Mouse (Mus musculus): ENCODE measurements around the gene Etv1.
A peak's percentile ranks its signal among the peaks of the same experiment; 100 is the strongest.
"Not testable (repeated sequence)": the region's sequence is repeated elsewhere in the genome, so short reads cannot be mapped to it uniquely, and the experiment has no call there.

Etv1 gene

DNA sequence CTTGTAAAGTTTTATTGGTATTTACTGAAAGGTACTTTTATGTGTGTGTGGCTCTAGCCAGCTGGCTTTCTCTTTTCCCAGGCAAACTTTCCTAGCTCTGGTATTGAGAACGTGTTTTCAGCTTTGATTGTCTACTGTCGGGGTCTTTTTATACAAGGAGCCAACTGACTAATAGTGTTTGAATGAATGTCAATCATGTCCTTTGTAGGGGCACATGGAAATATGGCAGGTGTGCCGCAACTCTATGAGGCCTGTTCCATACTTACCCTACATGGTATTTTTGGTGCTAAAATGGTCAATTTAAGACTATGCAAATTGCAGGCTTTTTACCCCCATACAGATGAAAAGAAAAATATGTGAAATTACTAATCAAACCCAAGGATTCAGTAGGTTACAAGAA, 37.1 kb downstream of the Etv1 start:
- DNase-seq (ENCODE audit: low read depth, low spot score) = no peak

DNA sequence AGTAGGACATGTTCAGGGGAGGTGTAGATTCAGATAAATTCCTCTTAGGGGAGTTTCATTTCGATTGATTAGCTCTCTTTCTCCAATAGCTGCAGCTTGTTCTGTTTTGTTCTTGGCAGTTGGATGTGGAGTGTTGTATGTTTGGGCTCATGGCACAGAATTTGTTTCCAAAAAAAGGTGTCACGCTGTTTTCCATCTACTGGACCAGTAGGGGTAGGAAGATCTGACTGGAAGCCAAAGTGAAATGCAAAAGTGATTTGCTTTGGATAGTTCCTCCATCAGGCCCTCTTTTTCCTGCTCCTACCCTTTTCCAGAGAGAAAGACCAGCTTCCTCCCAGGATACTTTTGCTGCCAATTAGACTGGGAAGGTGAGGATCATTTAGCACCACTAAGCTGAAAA, 39.1 kb downstream of the Etv1 start:
- no peak for DNase-seq (ENCODE audit: low read depth, low spot score)

DNA sequence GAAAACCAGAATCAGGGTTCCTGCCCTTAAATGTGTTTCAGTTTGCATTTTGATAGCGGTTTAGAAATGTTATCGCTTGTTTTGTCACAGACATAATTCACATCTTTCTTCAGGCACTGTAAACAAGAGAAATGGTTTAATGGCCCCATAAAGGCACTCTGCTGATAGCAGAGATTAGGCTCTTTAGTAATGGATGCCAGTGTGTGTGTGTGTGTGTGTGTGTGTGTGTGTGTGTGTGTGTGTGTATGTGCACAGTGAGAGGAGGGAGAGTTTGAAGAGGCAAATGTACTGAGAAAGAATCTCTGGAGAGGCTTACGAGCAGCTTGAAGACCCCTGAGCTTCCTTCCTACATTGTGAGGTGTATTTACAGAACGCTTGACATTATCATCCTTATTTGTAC, 41.5 kb downstream of the Etv1 start:
- no peak for DNase-seq (ENCODE audit: low read depth, low spot score)

DNA sequence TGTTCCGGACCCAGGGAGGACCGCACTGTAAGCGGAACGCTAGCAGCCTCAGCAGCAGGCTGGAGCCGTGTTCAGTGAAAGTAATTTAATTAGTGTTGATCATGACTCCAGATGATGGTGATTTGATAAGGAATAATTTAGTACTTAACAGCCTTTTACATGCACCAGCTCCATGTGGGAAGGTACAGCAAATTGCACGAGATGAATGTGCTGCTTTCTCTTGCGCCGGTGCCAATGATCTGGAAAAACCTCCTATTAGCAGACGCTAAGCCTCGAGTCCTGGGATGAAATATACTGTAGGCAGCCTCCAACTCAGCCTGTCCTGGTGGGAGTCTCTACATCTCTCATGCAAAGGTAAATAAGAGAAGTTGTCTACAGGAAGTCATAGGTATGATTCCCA, 45.2 kb downstream of the Etv1 start:
- DNase-seq (ENCODE audit: low read depth, low spot score) = no peak

DNA sequence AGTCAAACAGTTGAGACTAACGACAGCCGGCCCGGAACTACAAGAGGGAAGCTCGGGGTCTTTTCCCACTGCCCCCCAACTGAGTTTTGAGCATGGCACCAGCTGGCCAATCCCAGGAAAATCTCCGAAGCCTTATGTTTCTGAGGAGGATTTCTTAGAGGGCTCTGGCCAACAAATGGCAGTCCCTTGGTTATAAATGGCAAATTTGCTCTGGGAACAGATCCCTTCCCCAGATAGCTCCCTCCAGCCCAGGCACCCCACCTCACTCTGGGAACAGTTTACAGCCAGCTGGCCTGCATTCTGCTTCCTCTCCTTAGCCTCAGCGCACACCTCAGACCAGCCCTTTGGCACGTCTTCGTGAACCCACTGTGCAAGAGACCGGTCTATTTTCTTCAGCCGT, 53.8 kb downstream of the Etv1 start:
- no peak for DNase-seq (ENCODE audit: low read depth, low spot score)

DNA sequence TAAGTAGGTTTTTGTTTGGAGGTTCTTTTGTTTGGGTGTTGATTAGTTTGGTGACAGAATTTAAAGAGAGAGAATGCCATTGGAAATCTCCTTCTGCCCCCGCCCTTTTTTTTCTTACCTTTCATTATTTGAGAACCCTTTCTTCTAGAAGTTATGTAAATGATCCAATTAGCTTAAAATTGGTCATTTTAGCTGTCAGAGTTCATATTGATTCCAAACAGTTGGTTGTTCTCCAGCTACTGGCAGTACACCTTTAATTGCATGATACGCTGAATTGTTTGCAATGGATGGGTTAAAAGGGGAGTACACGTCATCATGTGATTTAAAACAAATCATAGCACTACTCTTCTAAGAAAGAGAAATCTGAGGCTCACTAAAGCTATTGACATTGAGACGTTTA, 55.4 kb downstream of the Etv1 start:
- DNase-seq (ENCODE audit: low read depth, low spot score) = no peak

DNA sequence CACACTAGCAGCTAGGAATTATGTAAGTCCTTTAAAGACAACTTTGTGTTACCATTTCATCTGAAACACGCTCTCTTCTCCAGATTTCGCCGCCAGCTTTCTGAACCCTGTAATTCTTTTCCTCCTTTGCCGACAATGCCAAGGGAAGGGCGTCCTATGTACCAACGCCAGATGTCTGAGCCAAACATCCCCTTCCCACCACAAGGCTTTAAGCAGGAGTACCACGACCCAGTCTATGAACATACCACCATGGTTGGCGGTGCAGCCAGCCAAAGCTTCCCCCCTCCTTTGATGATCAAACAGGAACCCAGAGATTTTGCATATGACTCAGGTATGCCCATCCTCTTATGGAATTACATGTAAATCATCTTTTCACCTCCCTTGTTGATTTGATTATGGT, 55.8 kb downstream of the Etv1 start:
- DNase-seq (ENCODE audit: low read depth, low spot score) = not testable (repeated sequence)

DNA sequence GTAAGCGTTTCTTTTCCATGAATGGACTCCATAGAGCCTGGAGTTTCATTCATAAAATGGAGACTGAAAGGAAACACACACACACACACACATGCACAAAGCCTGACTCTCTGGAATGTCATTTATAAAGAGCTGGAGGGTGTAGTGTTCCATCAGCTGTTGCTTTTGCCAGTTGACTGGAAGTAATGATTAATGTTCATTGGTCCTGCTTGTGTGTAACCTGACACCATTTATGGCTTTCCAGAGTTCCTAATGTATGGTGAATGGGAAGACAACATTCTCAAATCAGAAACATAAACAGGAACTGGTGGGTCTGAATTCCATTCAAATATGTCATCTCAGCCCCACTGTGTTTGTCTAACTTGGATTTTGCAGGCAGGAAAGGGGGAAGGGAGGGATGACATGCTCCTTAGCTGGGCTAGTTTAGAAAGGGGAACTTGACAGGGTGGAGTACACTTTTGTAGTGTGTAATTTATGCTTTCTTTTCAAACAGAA, 64.7 kb downstream of the Etv1 start:
- DNase-seq (ENCODE audit: low read depth, low spot score) = peak; percentile 6

DNA sequence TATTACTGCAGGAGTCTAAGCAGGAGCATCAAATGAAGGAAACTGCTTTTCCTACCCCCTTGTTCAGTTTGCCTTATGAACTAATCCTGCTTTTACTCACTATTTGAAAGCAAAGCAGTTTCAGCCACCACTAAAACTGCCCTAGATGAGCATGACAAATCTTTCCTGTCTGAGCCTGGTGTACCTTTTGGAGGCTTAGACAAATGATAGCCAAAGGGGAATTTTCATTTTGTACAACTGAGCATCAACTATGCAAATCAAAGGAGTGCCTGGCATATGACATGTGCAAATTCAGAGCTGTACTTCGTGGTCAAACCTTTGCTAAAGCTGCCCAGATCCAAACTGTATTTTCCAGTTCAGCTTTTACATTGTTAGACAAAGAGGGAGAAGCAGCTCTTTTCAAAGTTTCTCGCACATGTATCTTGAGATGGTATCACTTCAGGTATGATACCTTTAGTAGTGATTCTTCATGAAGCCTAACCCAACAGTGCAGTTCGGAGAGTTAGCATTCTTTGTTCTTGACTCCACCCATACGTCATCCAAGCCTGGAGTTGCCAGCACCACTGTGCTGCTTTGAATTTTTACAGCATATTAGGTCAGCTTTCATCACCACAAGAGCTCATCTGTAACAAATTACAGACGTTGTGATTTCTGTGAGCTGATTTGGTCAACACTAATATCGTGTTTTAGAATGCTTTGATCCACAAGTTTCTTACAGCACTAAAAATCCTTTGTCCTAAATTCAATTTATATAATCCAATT, 68.5 kb downstream of the Etv1 start:
- DNase-seq (ENCODE audit: low read depth, low spot score) = no peak

DNA sequence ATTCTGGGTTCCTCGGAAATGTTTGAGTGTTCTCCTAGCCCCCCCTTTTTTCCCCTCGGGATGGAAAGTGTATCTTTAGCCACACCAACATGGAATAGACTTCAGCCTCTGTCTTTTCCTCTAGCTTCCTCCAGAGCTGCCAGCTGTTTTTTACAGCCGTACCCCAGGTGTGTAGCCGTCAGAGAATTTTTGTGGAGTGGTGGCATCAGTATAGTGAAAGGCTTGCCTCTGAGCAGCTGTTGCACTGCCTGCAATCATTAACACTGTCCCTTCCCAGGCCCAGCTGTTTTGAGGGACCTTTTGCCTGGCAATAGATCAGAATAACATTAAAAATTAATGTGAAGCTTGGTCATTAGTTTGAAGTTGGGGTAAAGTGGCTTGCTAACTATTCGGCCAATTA, 70.8 kb downstream of the Etv1 start:
- no peak for DNase-seq (ENCODE audit: low read depth, low spot score)

DNA sequence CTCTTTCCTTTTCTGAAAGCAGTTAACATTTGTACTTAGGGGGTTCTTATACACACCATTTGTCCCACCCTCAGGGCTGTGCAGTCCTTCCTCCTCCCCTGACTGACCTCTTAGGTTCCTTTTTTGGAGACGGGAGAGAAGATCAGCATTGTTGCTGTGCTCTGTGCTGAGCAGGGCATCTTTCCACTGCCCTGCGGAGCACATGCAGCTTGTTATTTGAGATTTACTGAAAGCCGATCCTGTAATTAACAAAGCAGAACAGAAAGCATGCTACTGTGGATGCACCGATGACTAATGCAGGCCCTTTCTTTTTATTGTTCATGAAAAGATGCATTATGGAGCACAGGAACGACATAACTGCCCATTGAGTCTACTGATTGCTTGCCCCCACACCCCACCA, 75.1 kb downstream of the Etv1 start:
- DNase-seq (ENCODE audit: low read depth, low spot score) = no peak

DNA sequence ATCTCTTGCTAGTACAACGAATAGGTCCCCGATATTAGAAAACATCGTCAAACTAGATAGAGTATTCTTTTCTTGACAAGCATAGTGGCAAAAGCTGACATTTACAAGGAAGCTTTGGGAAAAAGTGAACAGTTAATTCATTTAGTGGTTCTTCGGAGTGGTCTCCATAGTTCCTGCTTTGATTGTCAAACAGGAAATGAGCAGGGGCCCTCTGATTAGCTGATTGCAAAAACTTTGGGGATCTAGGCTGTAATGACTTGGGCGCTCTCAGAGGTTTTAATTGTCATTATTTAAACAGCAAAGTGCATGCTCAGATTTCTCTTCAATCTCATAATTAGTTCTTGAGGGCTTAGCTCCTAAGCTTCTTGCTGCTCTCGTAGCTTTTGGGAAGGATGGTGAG, 75.6 kb downstream of the Etv1 start:
- DNase-seq (ENCODE audit: low read depth, low spot score) = no peak

DNA sequence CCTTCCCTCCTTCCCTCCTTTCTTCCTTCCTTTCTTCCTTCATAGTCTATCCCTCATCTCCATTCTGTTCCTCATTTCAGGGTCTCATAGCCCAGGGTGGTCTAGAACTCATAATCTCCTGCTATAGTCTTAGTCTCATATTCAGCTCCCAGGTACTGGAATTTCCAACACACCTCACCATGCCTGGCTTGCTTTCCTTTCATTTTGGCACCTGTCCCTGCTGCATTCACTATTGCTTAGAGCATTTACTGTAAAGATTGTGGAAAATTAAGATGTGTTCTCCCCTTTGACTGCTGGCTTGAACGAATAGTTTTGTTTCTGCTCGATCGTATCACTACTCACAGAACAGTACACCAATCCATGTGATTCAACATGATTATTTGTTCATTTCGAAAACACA, 80.5 kb downstream of the Etv1 start:
- DNase-seq (ENCODE audit: low read depth, low spot score) = no peak

DNA sequence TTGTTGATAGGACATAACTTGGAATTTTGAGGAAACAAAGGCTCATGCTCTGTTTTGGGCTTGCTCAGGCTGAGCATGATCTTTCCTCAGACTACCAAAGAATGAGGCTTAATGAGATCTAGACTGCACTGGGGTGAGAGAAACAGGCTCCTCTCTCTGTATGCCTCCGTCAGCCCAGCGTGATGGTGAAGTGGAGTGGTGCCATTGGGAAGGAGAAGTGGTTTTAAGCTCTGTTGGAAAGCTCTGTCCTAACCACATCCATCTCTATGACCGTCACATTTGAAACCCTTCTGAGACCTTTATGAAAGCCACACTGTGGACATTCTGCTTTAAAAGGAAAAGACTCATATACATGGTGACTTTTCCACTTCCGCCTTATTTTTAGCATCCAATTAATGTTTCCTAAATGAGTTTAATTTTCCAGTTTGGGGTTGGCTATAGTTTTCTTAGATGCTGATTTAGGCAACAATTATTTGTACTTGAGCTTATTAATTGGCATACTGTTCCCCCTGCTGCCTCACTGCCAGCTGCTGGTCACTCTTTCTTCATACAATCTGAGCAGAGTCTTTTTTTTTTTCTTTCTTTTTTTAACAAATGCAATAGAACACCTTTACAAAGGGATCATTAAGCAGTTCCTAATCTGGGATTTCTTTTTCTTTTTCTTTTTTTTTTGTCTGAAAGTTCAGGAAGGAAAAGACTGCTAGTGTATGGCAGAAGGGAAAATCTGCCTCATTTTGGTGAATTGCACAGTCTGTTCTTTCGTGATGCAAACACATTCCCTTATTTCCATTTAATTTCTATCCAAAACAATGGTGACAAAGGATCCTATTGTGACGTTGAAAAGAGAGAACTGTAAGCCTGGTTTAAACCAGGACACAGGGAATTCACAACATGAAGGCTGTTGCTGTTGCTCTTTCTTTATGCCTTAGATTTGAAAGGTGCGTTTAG, 81.3 kb downstream of the Etv1 start:
- no peak for DNase-seq (ENCODE audit: low read depth, low spot score)

DNA sequence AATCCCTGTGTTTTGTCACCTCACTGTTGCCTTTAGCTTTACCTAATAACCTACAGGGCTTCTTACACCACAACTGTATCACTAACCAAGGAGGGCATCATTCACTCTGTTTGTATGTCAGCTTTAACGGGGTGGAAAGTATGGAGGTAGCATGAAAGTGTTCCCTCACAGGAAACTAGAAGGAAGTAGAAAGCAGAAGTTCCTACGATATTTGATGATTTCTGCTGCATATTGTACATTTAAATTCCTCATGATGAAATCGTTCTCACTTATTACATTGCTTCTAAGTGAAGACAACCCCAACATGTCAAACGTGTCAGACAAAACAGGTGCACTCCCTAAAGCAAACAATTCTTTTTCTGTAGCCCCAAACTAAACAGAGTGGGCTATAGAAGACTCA, 84.2 kb downstream of the Etv1 start:
- no peak for DNase-seq (ENCODE audit: low read depth, low spot score)

DNA sequence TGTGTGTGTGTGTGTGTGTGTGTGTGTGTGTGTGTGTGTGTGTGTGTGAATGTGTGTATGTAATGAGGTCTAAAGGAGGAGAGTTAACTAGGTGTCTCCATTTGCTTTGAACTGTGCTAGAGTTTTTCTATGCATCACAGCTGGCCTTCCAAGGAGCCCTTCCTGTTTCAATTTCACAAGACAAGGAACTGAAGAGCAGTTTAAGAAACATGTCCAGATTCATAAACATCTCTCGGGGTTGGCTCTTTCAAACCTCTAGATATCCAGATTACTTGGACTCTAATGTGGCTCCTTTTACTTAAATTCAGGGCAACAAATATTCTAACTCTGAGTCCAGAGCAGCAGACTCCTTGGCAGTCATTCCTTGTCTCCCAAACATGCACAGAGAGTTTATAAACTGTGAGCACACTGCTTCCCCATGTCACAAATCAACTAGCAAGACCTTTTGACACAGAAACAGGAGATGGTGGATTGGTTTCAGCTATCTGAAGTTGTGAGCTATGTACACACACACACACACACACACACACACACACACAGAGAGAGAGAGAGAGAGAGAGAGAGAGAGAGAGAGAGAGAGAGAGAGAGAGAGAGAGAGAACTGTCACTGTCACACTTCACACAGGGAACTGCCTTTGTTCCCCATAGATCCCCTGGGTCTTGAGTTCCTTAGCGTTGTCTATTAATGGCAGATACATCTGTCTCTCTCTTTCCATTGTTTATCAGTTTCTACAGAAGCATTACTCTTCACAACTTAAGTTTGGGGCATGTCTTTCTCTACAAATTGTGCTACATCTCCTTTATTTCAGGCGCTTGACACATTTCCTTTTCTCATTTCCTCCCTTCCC, 85.0 kb downstream of the Etv1 start:
- no peak for DNase-seq (ENCODE audit: low read depth, low spot score)

DNA sequence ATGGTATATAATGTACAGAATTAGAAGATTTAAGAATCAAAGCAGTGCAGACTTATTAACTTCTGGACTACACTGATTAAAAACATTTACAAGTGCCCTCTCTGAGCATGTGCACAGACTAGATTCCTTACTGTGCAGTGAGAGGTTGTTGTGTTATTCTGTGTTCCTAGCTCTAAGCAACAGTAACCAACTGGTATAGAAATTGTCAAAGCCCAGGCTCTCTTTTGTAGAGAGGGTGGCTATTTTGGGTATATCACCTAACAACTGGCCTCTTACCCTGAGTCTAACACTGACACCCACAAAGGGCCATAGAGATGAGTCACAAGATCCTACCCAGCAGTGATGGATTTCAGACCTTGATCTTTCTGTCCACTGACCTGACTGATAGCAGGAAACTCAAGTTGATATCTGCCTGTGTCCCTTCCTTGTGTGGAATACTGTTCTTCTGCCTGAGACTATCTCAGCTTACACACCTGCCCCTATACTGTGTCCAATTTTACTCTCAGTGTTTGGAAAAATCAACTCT, 95.4 kb downstream of the Etv1 start:
- no peak for DNase-seq (ENCODE audit: low read depth, low spot score)

DNA sequence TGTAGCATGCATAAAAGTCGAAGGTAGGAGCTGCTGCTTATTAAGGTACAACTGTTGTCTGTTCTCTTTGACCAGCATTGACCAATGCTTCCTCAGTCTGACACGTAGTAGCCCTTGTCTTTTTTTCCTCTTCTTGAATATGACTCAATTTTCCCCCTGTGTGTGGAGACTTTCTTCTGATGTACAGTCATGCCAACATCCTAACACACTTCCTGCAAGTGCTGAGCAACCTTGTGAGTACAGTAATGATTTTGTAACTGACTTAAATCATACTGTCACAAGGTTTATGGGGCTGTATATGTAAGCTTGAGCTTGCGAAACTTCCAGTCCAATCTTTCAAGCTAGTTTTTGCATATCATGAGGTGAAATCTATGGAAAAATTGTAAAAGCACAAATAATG, 125.3 kb downstream of the Etv1 start:
- DNase-seq (ENCODE audit: low read depth, low spot score) = no peak

DNA sequence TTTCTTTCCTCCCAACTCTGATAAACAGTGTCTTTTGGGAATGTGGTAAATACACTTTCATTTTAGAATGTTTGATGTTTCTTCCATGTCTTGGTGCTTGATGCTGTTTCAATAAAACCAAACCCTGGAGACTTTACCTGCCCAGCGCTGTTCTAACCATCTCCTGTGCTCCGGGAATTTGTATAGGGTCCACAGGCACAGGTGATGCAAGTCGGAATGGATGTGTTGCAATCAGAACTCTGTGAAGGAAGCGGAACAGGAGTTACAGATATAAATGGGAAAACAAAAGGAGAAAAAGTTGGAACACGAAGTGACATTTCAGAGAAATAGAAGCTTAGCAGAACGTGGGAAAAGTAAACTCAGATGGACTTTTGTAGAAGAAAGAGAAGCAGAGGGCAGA, 127.1 kb downstream of the Etv1 start:
- DNase-seq (ENCODE audit: low read depth, low spot score) = no peak

DNA sequence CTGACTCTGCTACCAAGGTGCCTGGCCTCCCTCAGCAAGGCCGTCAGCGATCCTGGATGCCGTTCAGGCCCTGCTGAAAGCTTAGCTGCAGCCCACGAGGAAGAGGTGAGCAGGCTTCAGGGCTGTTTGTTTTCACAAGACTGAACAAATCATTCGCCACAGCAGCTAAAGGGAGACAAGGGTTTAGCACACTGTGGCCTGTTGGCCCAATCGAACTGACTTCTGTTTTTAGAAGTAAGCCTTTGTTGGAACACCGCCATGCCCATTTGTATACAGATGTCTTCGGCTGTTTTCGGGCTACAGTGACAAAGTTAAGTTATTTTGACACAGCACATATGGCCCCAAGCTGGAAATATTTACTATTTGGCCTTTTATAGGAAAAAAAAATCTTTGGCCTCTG, 127.6 kb downstream of the Etv1 start:
- no peak for DNase-seq (ENCODE audit: low read depth, low spot score)

DNA sequence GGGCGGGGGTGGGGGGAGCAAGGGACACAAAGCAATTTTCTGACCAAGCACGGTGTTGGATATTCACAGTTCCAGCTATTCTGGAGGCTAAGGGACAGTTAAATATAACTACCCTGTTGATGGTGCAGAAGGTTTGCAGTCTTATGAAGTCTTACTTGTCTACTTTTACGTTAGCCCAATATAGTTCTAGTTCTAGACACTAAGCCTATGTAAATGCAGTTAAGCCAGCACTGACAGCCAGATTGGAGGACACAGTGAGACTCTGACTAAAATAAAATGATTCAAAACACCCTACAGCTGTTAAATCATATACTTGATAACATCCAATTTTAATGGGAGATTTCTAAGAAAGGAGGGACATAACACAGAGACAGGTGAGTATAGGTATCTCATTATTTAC, 129.8 kb downstream of the Etv1 start:
- DNase-seq (ENCODE audit: low read depth, low spot score) = no peak

Measured in ZHBTc4 (cell line).